Mouse (Mus musculus) C2C12 (cell line): Measurements from ENCODE around the gene Csrp1.

ENCODE experiments used
- CTCF ChIP-seq: IDR thresholded peaks from one replicate; pipeline ENCODE4 v1.5.1; 2011; ENCODE audit not compliant: control insufficient read depth, insufficient read depth, insufficient read length
- MYOD1 ChIP-seq: IDR thresholded peaks from one replicate; pipeline ENCODE4 v1.6.1; 2011; ENCODE audit warnings: low read depth; ENCODE audit not compliant: control insufficient read depth, insufficient read length

DNA sequence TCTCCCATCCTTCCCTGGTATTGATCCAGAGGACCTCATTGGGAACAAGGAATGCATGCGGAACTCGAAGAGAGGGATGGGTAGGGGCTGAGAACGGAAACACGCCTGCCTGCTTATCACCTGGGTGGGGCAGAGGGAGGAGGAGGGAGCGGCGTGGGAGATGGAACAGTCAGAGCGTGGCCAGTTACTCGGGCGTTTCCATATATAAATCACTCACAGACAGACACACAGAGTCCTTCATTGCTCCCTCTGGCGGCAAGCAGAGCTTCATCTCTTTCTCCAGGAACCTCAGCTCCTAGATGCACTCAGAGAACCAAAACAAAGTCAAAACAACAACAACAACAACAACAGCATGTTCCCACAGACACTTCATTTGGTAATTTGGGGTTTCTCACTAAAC, 68.8 kb downstream of the Csrp1 start:
- TF ChIP-seq CTCF = peak; percentile 17
- TF ChIP-seq MYOD1 = no peak
